Mouse (Mus musculus) E14TG2a.4 (cell line): ENCODE data around the gene Ell3.
A peak's percentile ranks its signal among the peaks of the same experiment; 100 is the strongest.

ENCODE experiments used
- H3K27me3 ChIP-seq: 2 replicates; pipeline ENCODE4 v1.6.1; 2014; ENCODE audit warnings: low read length, control low read depth; ENCODE audit not compliant: insufficient read depth
- H3K36me3 ChIP-seq: 2 replicates; pipeline ENCODE4 v1.6.1; 2014; ENCODE audit warnings: low read length, control low read depth; ENCODE audit not compliant: insufficient read depth
- H3K4me1 ChIP-seq: replicated peaks from 2 replicates; pipeline ENCODE4 v1.6.1; 2014; ENCODE audit warnings: low read depth, low read length, control low read depth
- H3K4me3 ChIP-seq: replicated peaks from 2 replicates; pipeline ENCODE4 v1.5.1; 2014; ENCODE audit warnings: mild to moderate bottlenecking, low read length
- H3K9me3 ChIP-seq: 2 replicates; pipeline ENCODE4 v1.6.1; 2014; ENCODE audit warnings: low read length, control low read depth
- CTCF ChIP-seq: conservative IDR thresholded peaks from 2 replicates; pipeline ENCODE4 v1.5.1; 2014; ENCODE audit warnings: low read length
- NANOG ChIP-seq: IDR thresholded peaks from 2 replicates; pipeline ENCODE4 v1.6.1; 2014; ENCODE audit warnings: borderline replicate concordance, low read length, mixed read lengths
- POU5F1 ChIP-seq: IDR thresholded peaks from 2 replicates; pipeline ENCODE4 v1.6.1; 2014; ENCODE audit warnings: low read length, borderline replicate concordance

The Ell3 gene

GRCm38 (mm10) chr2:121415103-121415502 lies 29.0 kb downstream of the Ell3 start:
- H3K27me3 ChIP-seq: no peaks in the 10 kb centered on the region
- no peaks in the 10 kb centered on the region for H3K9me3 ChIP-seq
- peak overlapping the region; percentile 97 for H3K4me3 ChIP-seq
- H3K36me3 ChIP-seq: peaks cover 54% of the 10 kb centered on the region
- TF ChIP-seq POU5F1 (no peak), NANOG (no peak), CTCF (no peak)
- H3K4me1 ChIP-seq: peaks cover 63% of the 10 kb centered on the region

DNA sequence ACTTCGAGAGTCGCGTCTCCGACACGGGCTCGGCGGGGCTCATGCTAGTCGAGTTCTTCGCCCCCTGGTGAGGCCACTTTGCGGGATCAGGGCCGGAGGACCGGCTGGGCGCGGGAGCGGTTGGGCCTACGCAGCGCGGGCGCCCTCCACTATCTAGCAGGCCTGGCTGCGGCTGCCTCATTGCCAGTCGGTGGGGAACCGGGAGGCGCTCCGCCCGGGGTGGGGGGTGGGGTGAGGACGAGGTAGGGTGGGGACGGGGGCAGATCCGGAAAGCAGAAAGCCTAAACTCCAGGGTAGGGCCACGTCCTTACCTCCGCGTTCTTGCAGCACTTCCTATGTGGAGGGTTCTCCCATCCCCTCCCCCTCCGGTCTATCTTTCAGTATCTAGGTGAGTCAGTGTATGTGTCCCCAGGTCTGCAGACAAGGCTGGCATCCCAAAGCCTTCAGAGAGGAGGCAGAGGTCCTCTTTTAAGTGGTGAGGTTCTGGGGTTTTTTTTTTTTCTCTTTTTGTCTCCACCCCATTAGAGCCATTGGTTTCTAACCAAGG lies 29.9 kb downstream of the Ell3 start:
- H3K9me3 ChIP-seq: no peaks in the 10 kb centered on the region
- peak overlapping the region; percentile 97 for H3K4me3 ChIP-seq
- H3K4me1 ChIP-seq: peaks cover 56% of the 10 kb centered on the region
- H3K36me3 ChIP-seq: peaks cover 48% of the 10 kb centered on the region
- TF ChIP-seq NANOG (no peak), CTCF (no peak), POU5F1 (no peak)
- H3K27me3 ChIP-seq: no peaks in the 10 kb centered on the region

DNA sequence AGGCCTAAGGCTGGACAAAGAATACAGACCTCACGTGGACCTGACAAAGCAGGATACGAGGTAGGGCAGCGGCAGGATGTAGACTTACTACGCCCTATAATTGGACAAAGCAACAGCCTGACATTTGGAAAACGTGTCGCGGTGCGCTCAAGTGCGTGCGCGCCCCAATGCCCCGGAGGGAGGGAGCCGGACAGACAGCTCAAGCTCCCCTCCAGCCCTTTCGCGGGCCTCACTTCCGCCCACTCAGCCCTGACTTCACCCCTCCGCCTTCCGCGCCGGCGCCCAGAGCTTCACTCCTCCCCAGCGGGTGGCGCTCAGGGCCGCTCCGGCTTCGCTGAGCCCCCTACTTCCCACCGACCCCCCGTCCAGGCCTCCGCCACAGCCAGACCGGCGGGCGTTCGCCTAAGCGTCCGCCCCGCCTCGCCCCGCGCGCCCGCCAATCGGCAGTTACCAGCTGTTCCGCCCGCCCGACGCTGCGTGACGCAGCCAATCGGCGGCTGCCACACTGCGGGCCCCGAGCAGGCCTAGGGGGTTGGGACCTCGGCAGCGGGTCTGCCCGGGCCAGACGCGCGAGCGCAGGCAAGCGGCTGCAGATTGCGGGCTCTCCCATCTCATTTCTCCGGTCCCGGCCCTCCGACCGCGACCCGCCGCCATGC lies 30.6 kb downstream of the Ell3 start, which contains the start of the genes Pdia3 and Catsper2:
Gene Pdia3 (plus strand): TSS at position 389 of the 656 bp plus-strand sequence.
Gene Catsper2 (minus strand): TSS at position 406 of the 656 bp plus-strand sequence.
- Histone ChIP-seq H3K4me1 (peaks cover 49% of the 10 kb centered on the region), H3K4me3 (peak within 1 kb of the TSS; percentile 97), H3K27me3 (no peaks in the 10 kb centered on the region), H3K36me3 (peaks cover 41% of the 10 kb centered on the region), H3K9me3 (no peaks in the 10 kb centered on the region)
- TF ChIP-seq CTCF (no peak), POU5F1 (no peak), NANOG (no peak)

DNA sequence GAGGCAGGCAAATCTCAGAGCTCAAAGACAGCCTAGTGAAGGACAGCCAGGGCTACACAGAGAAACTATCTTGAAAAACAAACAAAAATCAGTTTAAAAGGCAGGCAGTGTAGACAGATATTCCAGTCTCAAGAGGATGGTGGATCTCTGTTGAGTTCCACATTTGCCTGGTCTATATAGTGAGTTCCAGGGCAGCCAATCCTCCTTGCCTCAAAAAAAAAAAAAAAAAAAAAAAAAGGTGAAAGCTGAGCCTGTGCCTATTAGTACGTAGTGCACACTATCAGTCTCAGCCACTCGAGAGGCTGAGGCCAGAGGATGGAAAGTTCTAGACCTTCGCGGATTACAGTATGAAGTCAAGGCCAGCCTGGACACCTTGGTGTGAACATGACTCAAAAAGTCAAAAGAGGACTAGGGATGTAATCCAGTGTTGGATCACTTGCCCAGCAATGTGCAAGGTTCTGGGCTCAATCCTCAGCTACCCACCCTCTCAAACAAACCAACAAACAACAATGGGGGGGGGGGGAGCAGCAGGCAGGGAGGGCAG lies 31.2 kb downstream of the Ell3 start:
- Histone ChIP-seq H3K4me3 (peak overlapping the region; percentile 97), H3K36me3 (peaks cover 35% of the 10 kb centered on the region), H3K9me3 (no peaks in the 10 kb centered on the region), H3K27me3 (no peaks in the 10 kb centered on the region), H3K4me1 (peaks cover 43% of the 10 kb centered on the region)
- TF ChIP-seq POU5F1 (no peak), NANOG (no peak), CTCF (no peak)

DNA sequence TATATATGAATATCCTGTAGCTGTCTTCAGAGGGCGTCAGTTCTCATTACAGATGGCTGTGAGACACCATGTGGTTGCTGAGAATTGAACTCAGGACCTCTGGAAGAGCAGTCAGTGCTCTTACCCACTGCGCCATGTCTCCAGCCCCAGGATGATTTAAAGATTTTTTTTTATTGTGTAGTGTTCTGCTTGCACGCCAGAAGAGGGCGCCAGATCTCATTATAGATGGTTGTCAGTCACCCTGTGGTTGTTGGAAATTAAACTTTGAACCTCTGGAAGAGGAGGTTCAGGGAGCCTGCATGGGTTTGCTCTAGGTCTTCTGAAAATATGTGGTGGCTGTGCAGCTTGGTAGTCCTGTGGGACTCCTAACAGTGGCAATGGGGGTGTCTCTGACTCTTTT lies 35.9 kb downstream of the Ell3 start:
- no peaks in the 10 kb centered on the region for H3K9me3 ChIP-seq
- no peak overlapping the region for H3K4me3 ChIP-seq
- H3K36me3 ChIP-seq: peaks cover 5% of the 10 kb centered on the region; the same call in 1 of the 2 replicates
- peaks cover 11% of the 10 kb centered on the region for H3K4me1 ChIP-seq
- TF ChIP-seq NANOG: no peak
- TF ChIP-seq POU5F1: no peak
- TF ChIP-seq CTCF: peak; percentile 41
- H3K27me3 ChIP-seq: no peaks in the 10 kb centered on the region

GRCm38 (mm10) chr2:121403296-121403695 lies 40.8 kb downstream of the Ell3 start:
- Histone ChIP-seq H3K4me3 (no peak overlapping the region), H3K9me3 (no peaks in the 10 kb centered on the region), H3K27me3 (peaks cover 3% of the 10 kb centered on the region; the same call in 1 of the 2 replicates), H3K4me1 (no peaks in the 10 kb centered on the region), H3K36me3 (no peaks in the 10 kb centered on the region)
- TF ChIP-seq CTCF (no peak), NANOG (no peak), POU5F1 (no peak)

GRCm38 (mm10) chr2:121396624-121397023 lies 47.5 kb downstream of the Ell3 start:
- TF ChIP-seq CTCF (peak; percentile 64), POU5F1 (no peak)
- Histone ChIP-seq H3K27me3 (peaks cover 3% of the 10 kb centered on the region; the same call in 1 of the 2 replicates), H3K4me1 (no peaks in the 10 kb centered on the region), H3K36me3 (no peaks in the 10 kb centered on the region), H3K4me3 (no peak overlapping the region), H3K9me3 (no peaks in the 10 kb centered on the region)
